Mouse (Mus musculus): ENCODE measurements around the gene Plod3. TPM values are rescaled to one million over a fixed set of nuclear protein-coding genes. Genes with fewer than 3 reads are reported as not detected.
A peak's percentile ranks its signal among the peaks of the same experiment; 100 is the strongest.

Gene Plod3
- polyA plus RNA-seq, 1 experiment from 2014 or later: 17.2 TPM

- TF ChIP-seq EP300 (optimal IDR thresholded peaks at IDR 0.05): no peak
- TF ChIP-seq CTCF (IDR thresholded peaks at IDR 0.05; ENCODE audit: low read depth): no peak
- 4% methylated on average over 24 of the region's 29 CpGs for WGBS
Measured at GRCm38 (mm10) chr5:137028561-137029272, 41.9 kb downstream of the Plod3 start.

GRCm38 (mm10) chr5:137029273-137029585 lies 42.4 kb downstream of the Plod3 start:
- Histone ChIP-seq H3K27ac (replicated peaks) (no peak overlapping the region), H3K9me3 (ENCODE audit: control insufficient read depth, low read length) (no peaks in the 10 kb centered on the region), H3K4me1 (replicated peaks; ENCODE audit: control insufficient read depth, insufficient read depth) (peaks cover 11% of the 10 kb centered on the region), H3K4me3 (ENCODE audit: low read depth, low read length) (no peak overlapping the region), H3K4me2 (replicated peaks; ENCODE audit: low read depth) (no peak overlapping the region), H3K9ac (ENCODE audit: low read length) (no peak overlapping the region), H3K27me3 (ENCODE audit: control insufficient read depth, insufficient read depth, low read length) (peaks cover 29% of the 10 kb centered on the region), H3K36me3 (ENCODE audit: control insufficient read depth, insufficient read depth, low read length) (no peaks in the 10 kb centered on the region)
- ATAC-seq (ENCODE audit: low FRiP score, low TSS enrichment) (no peak), DNase-seq (ENCODE audit: low spot score) (no peak)
- WGBS: 2% methylated on average over 7 of the region's 8 CpGs
- no peak for TF ChIP-seq EP300 (optimal IDR thresholded peaks at IDR 0.05)
- no peak for TF ChIP-seq CTCF (IDR thresholded peaks at IDR 0.05; ENCODE audit: low read depth)

More at GRCm38 (mm10) chr5:137028561-137029272, 41.9 kb downstream of the Plod3 start:
- Histone ChIP-seq H3K4me1 (replicated peaks; ENCODE audit: control insufficient read depth, insufficient read depth) (peaks cover 11% of the 10 kb centered on the region), H3K9ac (ENCODE audit: low read length) (no peak overlapping the region), H3K4me3 (ENCODE audit: low read depth, low read length) (no peak overlapping the region), H3K4me2 (replicated peaks; ENCODE audit: low read depth) (no peak overlapping the region), H3K36me3 (ENCODE audit: control insufficient read depth, insufficient read depth, low read length) (no peaks in the 10 kb centered on the region), H3K27me3 (ENCODE audit: control insufficient read depth, insufficient read depth, low read length) (peaks cover 29% of the 10 kb centered on the region), H3K9me3 (ENCODE audit: control insufficient read depth, low read length) (no peaks in the 10 kb centered on the region), H3K27ac (replicated peaks) (no peak overlapping the region)
- DNase-seq (ENCODE audit: low spot score) (no peak), ATAC-seq (ENCODE audit: low FRiP score, low TSS enrichment) (no peak)

- TF ChIP-seq CTCF (IDR thresholded peaks at IDR 0.05; ENCODE audit: low read depth): peak; percentile 5; the same call in 1 of the 2 replicates
- no peak for TF ChIP-seq EP300 (optimal IDR thresholded peaks at IDR 0.05)
- Histone ChIP-seq H3K4me2 (replicated peaks; ENCODE audit: low read depth) (peak overlapping the region; percentile 46), H3K27me3 (ENCODE audit: control insufficient read depth, insufficient read depth, low read length) (peaks cover 29% of the 10 kb centered on the region), H3K9ac (ENCODE audit: low read length) (no peak overlapping the region), H3K27ac (replicated peaks) (no peak overlapping the region), H3K9me3 (ENCODE audit: control insufficient read depth, low read length) (no peaks in the 10 kb centered on the region), H3K36me3 (ENCODE audit: control insufficient read depth, insufficient read depth, low read length) (no peaks in the 10 kb centered on the region), H3K4me3 (ENCODE audit: low read depth, low read length) (peak overlapping the region; percentile 20), H3K4me1 (replicated peaks; ENCODE audit: control insufficient read depth, insufficient read depth) (peaks cover 11% of the 10 kb centered on the region)
- WGBS: under 1% methylated on average over 52 of the region's 52 CpGs
- DNase-seq (ENCODE audit: low spot score) (peak; percentile 98), ATAC-seq (ENCODE audit: low FRiP score, low TSS enrichment) (peak; percentile 78)
Measured at GRCm38 (mm10) chr5:137029643-137030415, 43.0 kb downstream of the Plod3 start.

- no peak overlapping the region for H3K27ac ChIP-seq (replicated peaks)
- H3K4me3 ChIP-seq (ENCODE audit: low read depth, low read length): 0 out of 2 replicates have a peak overlapping the region, but pooled peaks have one; percentile 3
- DNase-seq (ENCODE audit: low spot score) (no peak), ATAC-seq (ENCODE audit: low FRiP score, low TSS enrichment) (no peak)
- TF ChIP-seq EP300 (optimal IDR thresholded peaks at IDR 0.05): no peak
- TF ChIP-seq CTCF (IDR thresholded peaks at IDR 0.05; ENCODE audit: low read depth): no peak
- peaks cover 11% of the 10 kb centered on the region for H3K4me1 ChIP-seq (replicated peaks; ENCODE audit: control insufficient read depth, insufficient read depth)
- no peak overlapping the region for H3K9ac ChIP-seq (ENCODE audit: low read length)
- 14% methylated on average over 22 of the region's 22 CpGs for WGBS
- H3K4me2 ChIP-seq (replicated peaks; ENCODE audit: low read depth): no peak overlapping the region
- peaks cover 29% of the 10 kb centered on the region for H3K27me3 ChIP-seq (ENCODE audit: control insufficient read depth, insufficient read depth, low read length)
- H3K9me3 ChIP-seq (ENCODE audit: control insufficient read depth, low read length): no peaks in the 10 kb centered on the region
- H3K36me3 ChIP-seq (ENCODE audit: control insufficient read depth, insufficient read depth, low read length): no peaks in the 10 kb centered on the region
Measured at GRCm38 (mm10) chr5:137030416-137030810, 43.6 kb downstream of the Plod3 start.

- Histone ChIP-seq H3K36me3 (ENCODE audit: control insufficient read depth, insufficient read depth, low read length) (no peaks in the 10 kb centered on the region; the same call in 1 of the 2 replicates), H3K4me3 (ENCODE audit: low read depth, low read length) (peak overlapping the region; percentile 39), H3K27ac (replicated peaks) (no peak overlapping the region), H3K4me2 (replicated peaks; ENCODE audit: low read depth) (peak overlapping the region; percentile 91), H3K27me3 (ENCODE audit: control insufficient read depth, insufficient read depth, low read length) (peaks cover 27% of the 10 kb centered on the region), H3K4me1 (replicated peaks; ENCODE audit: control insufficient read depth, insufficient read depth) (peaks cover 11% of the 10 kb centered on the region), H3K9me3 (ENCODE audit: control insufficient read depth, low read length) (no peaks in the 10 kb centered on the region), H3K9ac (ENCODE audit: low read length) (no peak overlapping the region)
- ATAC-seq (ENCODE audit: low FRiP score, low TSS enrichment) (no peak), DNase-seq (ENCODE audit: low spot score) (peak; percentile 61)
- 2% methylated on average over 78 of the region's 78 CpGs for WGBS
- no peak for TF ChIP-seq EP300 (optimal IDR thresholded peaks at IDR 0.05)
- TF ChIP-seq CTCF (IDR thresholded peaks at IDR 0.05; ENCODE audit: low read depth): no peak
Measured at GRCm38 (mm10) chr5:137031076-137032032, 44.5 kb downstream of the Plod3 start.

Data from stomach, postnatal 0 days (tissue).